Mouse (Mus musculus) lung, embryonic 16.5 days (tissue): ENCODE results near the gene Cass4. TPM values are rescaled to one million over a fixed set of nuclear protein-coding genes. Genes with fewer than 3 reads are reported as not detected.

Experiments
- ATAC-seq: fragments of 200-750 bp; cut with Nextera tagmentation; 2 replicates; pipeline ENCODE4 v1.8.0; 2017; ENCODE audit warnings: low read depth, mild to moderate bottlenecking, moderate library complexity
- H3K27ac ChIP-seq: fragments of 300-500 bp; sonication (generic); 2 replicates; pipeline ENCODE4 v1.5.1; 2014; ENCODE audit warnings: mild to moderate bottlenecking, control low read depth, low read length
- H3K27me3 ChIP-seq: fragments of 300-500 bp; sonication (generic); 2 replicates; pipeline ENCODE4 v1.6.1; 2014; ENCODE audit warnings: low read depth, low read length, mixed read lengths; ENCODE audit not compliant: control insufficient read depth, insufficient read depth
- H3K36me3 ChIP-seq: fragments of 300-500 bp; sonication (generic); 2 replicates; pipeline ENCODE4 v1.6.1; 2014; ENCODE audit warnings: low read length; ENCODE audit not compliant: control insufficient read depth, insufficient read depth
- H3K4me1 ChIP-seq: fragments of 300-500 bp; sonication (generic); replicated peaks from 2 replicates; pipeline ENCODE4 v1.6.1; 2014; ENCODE audit warnings: low read length, mixed read lengths; ENCODE audit not compliant: control insufficient read depth, insufficient read depth
- H3K4me2 ChIP-seq: fragments of 300-500 bp; sonication (generic); 2 replicates; pipeline ENCODE4 v1.6.1; 2014; ENCODE audit warnings: low read depth, low read length, control low read depth
- H3K4me3 ChIP-seq: fragments of 300-500 bp; sonication (generic); 2 replicates; pipeline ENCODE4 v1.5.1; 2014; ENCODE audit warnings: mild to moderate bottlenecking, low read length, control low read depth
- H3K9ac ChIP-seq: fragments of 300-500 bp; sonication (generic); 2 replicates; pipeline ENCODE4 v1.6.1; 2014; ENCODE audit warnings: low read length, control low read depth
- H3K9me3 ChIP-seq: fragments of 300-500 bp; sonication (generic); 2 replicates; pipeline ENCODE4 v1.6.1; 2016; ENCODE audit warnings: low read length; ENCODE audit not compliant: control insufficient read depth
- whole genome bisulfite sequencing: fragments of 180-500 bp; shearing (Covaris S2); extraction: QIAGEN DNeasy Blood & Tissue Kit; methylation state at CpG from one replicate; pipeline ENCODE4 v1.1.7; 2014; 5-methylcytosine and 5-hydroxymethylcytosine counted together
- polyA plus RNA-seq: library from polyadenylated mRNA; unstranded; fragments of >200 nt; fragmentation: Nextera tagmentation; extraction: Ambion mirVana; gene quantifications from 2 replicates; pipeline ENCODE4 v1.2.1, GENCODE M21; 2015

Cass4 gene
- polyA plus RNA-seq, 1 experiment from 2014 or later = 9.0 TPM

- Histone ChIP-seq H3K9ac (no peak overlapping the region), H3K9me3 (no peaks in the 10 kb centered on the region), H3K4me2 (no peak overlapping the region), H3K36me3 (peaks cover 20% of the 10 kb centered on the region), H3K27ac (no peak overlapping the region), H3K4me3 (no peak overlapping the region), H3K4me1 (no peaks in the 10 kb centered on the region), H3K27me3 (no peaks in the 10 kb centered on the region)
- WGBS = 82% methylated on average over 11 of the region's 11 CpGs
- ATAC-seq = no peak
These were observed 73.0 kb downstream of the Cass4 start for GRCm38 (mm10) chr2:172466427-172467132.

DNA sequence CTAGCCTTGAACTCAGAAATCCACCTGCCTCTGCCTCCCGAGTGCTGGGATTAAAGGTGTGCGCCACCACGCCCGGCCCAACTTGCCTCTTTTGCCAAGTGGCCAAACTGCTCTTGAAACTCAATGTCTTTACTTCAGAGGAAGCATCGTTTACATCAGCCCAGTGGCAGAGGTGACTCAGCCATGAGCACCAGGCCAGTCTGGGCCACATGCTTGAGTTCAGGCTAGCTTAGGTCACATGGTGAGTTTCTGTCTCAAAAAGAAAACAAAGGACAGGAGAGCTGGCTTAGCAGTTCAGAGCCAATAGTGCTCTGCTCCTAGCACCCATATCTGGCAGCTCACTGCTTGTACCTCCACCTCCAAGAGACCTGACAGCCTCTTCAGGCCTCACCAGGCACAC is 73.6 kb downstream of the Cass4 start:
- H3K4me3 ChIP-seq = no peak overlapping the region
- no peak for ATAC-seq
- H3K9ac ChIP-seq = no peak overlapping the region
- 90% methylated on average over 5 of the region's 5 CpGs for WGBS
- no peaks in the 10 kb centered on the region for H3K27me3 ChIP-seq
- no peaks in the 10 kb centered on the region for H3K9me3 ChIP-seq
- H3K4me1 ChIP-seq = no peaks in the 10 kb centered on the region
- no peak overlapping the region for H3K27ac ChIP-seq
- H3K36me3 ChIP-seq = peaks cover 20% of the 10 kb centered on the region
- H3K4me2 ChIP-seq = no peak overlapping the region

GRCm38 (mm10) chr2:172468346-172468819 is 74.8 kb downstream of the Cass4 start:
- Histone ChIP-seq H3K9me3 (no peaks in the 10 kb centered on the region), H3K36me3 (peaks cover 20% of the 10 kb centered on the region), H3K27me3 (no peaks in the 10 kb centered on the region), H3K9ac (no peak overlapping the region), H3K4me1 (peaks cover 4% of the 10 kb centered on the region; the same call in 1 of the 2 replicates), H3K4me3 (no peak overlapping the region), H3K27ac (peak overlapping the region; percentile 32), H3K4me2 (no peak overlapping the region)
- ATAC-seq = peak; percentile 86
- 59% methylated on average over 11 of the region's 11 CpGs for WGBS

- Histone ChIP-seq H3K36me3 (peaks cover 4% of the 10 kb centered on the region; the same call in 1 of the 2 replicates), H3K27ac (peak within 1 kb of the TSS; percentile 82), H3K4me3 (no peak within 1 kb of the TSS), H3K4me1 (peaks cover 6% of the 10 kb centered on the region), H3K9me3 (no peaks in the 10 kb centered on the region), H3K4me2 (no peak within 1 kb of the TSS), H3K9ac (peak within 1 kb of the TSS; percentile 19; the same call in 1 of the 2 replicates), H3K27me3 (no peaks in the 10 kb centered on the region)
- no peak for ATAC-seq
- 87% methylated on average over 11 of the region's 11 CpGs for WGBS
These were observed 78.7 kb downstream of the Cass4 start, which contains the start of gene Fam209 for GRCm38 (mm10) chr2:172472318-172472717. Gene Fam209, plus strand, starts transcription at chr2:172472520.

GRCm38 (mm10) chr2:172473591-172473990 is 80.0 kb downstream of the Cass4 start:
- Histone ChIP-seq H3K4me1 (peaks cover 6% of the 10 kb centered on the region), H3K4me2 (no peak overlapping the region), H3K9me3 (no peaks in the 10 kb centered on the region), H3K36me3 (peaks cover 4% of the 10 kb centered on the region; the same call in 1 of the 2 replicates), H3K27me3 (no peaks in the 10 kb centered on the region), H3K27ac (peak overlapping the region; percentile 82), H3K4me3 (no peak overlapping the region), H3K9ac (peak overlapping the region; percentile 19; the same call in 1 of the 2 replicates)
- peak; percentile 73 for ATAC-seq
- 32% methylated on average over 8 of the region's 8 CpGs for WGBS

GRCm38 (mm10) chr2:172474970-172475369 is 81.4 kb downstream of the Cass4 start:
- Histone ChIP-seq H3K27ac (no peak overlapping the region), H3K9me3 (no peaks in the 10 kb centered on the region), H3K27me3 (no peaks in the 10 kb centered on the region), H3K36me3 (no peaks in the 10 kb centered on the region), H3K4me1 (peaks cover 6% of the 10 kb centered on the region), H3K9ac (no peak overlapping the region), H3K4me3 (no peak overlapping the region), H3K4me2 (no peak overlapping the region)
- no peak for ATAC-seq
- 31% methylated on average over 6 of the region's 6 CpGs for WGBS

DNA sequence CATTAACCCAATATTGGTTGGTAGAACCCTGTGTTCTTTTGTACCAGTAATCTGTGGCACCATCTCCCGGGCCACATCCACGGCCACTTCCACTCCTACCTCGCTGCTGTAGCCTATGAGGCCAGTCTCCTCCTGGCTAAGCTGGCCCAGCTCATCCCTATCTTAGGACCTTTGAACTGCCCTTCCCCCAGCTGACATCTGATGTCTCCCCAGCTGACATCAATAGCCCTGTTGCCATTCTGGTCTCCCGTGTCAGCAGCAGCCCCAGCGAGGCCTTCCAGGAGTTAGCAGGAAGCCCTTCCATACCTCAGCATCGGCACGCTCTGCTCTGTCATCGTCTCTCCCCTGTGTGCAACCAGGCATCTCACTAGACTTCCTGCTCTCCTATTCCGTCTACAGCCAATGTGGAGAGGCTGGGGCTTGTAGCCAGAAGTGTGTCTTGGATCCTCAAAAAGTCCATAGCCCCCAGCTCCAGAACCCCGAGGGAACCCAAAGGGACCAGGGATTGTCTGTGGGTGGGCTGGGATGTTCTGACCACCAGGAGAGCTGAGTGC is 83.2 kb downstream of the Cass4 start:
- Histone ChIP-seq H3K36me3 (no peaks in the 10 kb centered on the region), H3K27ac (no peak overlapping the region), H3K27me3 (no peaks in the 10 kb centered on the region), H3K4me1 (peaks cover 6% of the 10 kb centered on the region), H3K9ac (no peak overlapping the region), H3K9me3 (no peaks in the 10 kb centered on the region), H3K4me2 (no peak overlapping the region), H3K4me3 (no peak overlapping the region)
- ATAC-seq = no peak
- WGBS = 25% methylated on average over 10 of the region's 10 CpGs

GRCm38 (mm10) chr2:172477350-172477749 is 83.8 kb downstream of the Cass4 start:
- H3K27me3 ChIP-seq = no peaks in the 10 kb centered on the region
- H3K4me3 ChIP-seq = no peak overlapping the region
- H3K27ac ChIP-seq = no peak overlapping the region
- 26% methylated on average over 3 of the region's 3 CpGs for WGBS
- H3K4me1 ChIP-seq = peaks cover 6% of the 10 kb centered on the region
- H3K9me3 ChIP-seq = no peaks in the 10 kb centered on the region
- no peaks in the 10 kb centered on the region for H3K36me3 ChIP-seq
- H3K9ac ChIP-seq = no peak overlapping the region
- H3K4me2 ChIP-seq = no peak overlapping the region
- ATAC-seq = no peak

DNA sequence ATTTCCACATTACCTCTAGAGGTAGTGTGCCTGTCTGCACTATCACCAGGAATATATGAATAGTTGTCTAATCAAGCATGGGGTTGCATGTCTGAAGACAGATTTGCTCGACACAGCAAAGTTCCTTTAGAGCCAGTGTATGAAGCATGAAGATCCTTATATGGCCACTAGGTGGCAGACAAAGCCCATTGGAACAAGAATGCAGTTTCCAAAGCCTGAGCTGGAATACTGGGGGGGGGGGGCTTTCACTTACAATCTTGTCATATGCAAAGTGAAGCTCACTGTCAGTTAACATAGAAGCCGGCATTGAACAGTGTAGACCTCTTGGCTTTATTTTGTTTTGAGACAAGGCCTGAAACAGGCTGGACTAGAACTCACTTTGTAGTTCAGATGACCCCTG is 84.3 kb downstream of the Cass4 start:
- Histone ChIP-seq H3K9me3 (no peaks in the 10 kb centered on the region), H3K9ac (no peak overlapping the region), H3K27me3 (no peaks in the 10 kb centered on the region), H3K27ac (no peak overlapping the region), H3K4me1 (peaks cover 6% of the 10 kb centered on the region), H3K4me2 (no peak overlapping the region), H3K36me3 (no peaks in the 10 kb centered on the region), H3K4me3 (no peak overlapping the region)
- ATAC-seq = peak; percentile 9; the same call in 1 of the 2 replicates
- WGBS = 3% methylated on average over 2 of the region's 2 CpGs
